Mouse (Mus musculus): ENCODE data around the gene Pdhb. TPM values are rescaled to one million over a fixed set of nuclear protein-coding genes. Genes with fewer than 3 reads are reported as not detected.
"Not testable (repeated sequence)": the region's sequence is repeated elsewhere in the genome, so short reads cannot be mapped to it uniquely, and the experiment has no call there.

The Pdhb gene
- polyA plus RNA-seq, 1 experiment from 2014 or later = 229 TPM

DNA sequence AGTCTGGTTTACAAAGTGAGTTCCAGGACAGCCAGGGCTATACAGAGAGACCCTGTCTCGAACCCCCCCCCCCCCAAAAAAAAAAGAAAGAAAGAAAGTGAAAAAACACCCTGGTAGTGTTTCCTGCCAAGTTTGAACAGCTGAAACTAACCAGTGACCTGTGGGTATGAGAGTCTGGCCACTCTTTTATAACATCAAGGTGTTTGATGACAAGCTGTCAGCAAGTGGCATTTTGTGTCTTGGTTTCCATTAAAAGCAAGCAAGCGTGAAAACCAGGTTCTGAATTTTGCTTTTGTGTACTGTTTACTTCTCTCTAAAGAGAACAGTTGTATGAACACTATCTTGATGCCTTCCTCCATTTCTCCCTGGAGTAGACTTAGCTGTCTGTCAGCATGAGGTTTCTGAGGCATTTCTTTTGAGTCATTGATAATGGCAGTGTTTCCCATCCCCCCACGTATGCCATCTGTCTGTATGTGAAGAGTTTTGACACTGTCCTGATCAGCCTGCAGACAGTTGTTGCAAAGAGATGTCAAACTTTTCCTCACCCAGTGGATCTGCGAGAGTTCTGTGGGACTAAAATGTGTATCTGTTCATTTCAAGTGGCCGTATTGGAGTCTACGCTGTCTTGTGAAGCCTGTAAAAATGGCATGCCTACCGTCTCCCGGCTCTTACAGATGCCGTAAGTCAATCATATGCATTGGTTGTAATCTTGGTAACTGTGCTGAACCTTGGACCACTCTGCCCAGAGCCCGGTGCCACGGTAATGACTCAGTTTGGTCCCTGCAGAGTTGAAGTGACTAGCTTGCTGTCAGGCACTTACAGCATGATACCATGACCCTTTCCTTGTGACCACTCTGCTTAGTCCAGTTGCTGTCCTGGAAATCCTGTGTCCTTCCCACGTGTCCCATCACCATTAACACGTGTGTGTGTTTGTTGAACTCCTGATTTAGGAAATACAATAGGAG, 26.9 kb downstream of the Pdhb start:
- WGBS = 82% methylated on average over 13 of the region's 13 CpGs
- peaks cover 41% of the 10 kb centered on the region for H3K36me3 ChIP-seq

DNA sequence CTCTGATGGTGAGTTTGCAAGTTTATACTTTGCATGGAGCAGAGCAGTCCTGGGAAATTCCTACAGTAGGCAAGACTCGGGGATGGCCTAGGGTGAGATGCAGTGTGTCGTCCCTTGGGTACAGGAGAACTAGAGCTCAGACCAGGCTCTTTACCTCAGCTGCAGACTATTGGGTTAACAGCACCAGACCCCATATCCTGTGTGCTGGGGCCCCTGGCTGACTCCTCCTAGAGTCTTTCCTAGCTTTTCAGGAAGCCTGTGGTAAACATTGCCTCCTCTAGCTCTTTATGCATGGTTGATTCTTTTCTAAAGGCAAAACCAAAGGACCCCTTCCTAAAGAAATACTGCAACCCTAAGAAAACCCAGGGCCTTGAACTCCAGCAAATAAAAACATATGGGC, 31.7 kb downstream of the Pdhb start:
- H3K27me3 ChIP-seq (ENCODE audit: low read depth, poor library complexity, severe bottlenecking) = no peaks in the 10 kb centered on the region
- peaks cover 36% of the 10 kb centered on the region for H3K36me3 ChIP-seq
- DNase-seq (ENCODE audit: low spot score) = no peak
- peaks cover 16% of the 10 kb centered on the region for H3K4me1 ChIP-seq
- H3K27ac ChIP-seq = no peak overlapping the region
- H3K4me3 ChIP-seq = no peak overlapping the region
- WGBS = 87% methylated on average over 2 of the region's 2 CpGs
- no peaks in the 10 kb centered on the region for H3K9me3 ChIP-seq (replicated peaks)

More for the DNA sequence above, 26.9 kb downstream of the Pdhb start:
- DNase-seq (ENCODE audit: low spot score) = no peak
- no peak overlapping the region for H3K4me3 ChIP-seq
- no peaks in the 10 kb centered on the region for H3K9me3 ChIP-seq (replicated peaks)
- H3K27me3 ChIP-seq (ENCODE audit: low read depth, poor library complexity, severe bottlenecking) = no peaks in the 10 kb centered on the region
- peaks cover 11% of the 10 kb centered on the region; the same call in 1 of the 2 replicates for H3K4me1 ChIP-seq
- H3K27ac ChIP-seq = no peak overlapping the region

DNA sequence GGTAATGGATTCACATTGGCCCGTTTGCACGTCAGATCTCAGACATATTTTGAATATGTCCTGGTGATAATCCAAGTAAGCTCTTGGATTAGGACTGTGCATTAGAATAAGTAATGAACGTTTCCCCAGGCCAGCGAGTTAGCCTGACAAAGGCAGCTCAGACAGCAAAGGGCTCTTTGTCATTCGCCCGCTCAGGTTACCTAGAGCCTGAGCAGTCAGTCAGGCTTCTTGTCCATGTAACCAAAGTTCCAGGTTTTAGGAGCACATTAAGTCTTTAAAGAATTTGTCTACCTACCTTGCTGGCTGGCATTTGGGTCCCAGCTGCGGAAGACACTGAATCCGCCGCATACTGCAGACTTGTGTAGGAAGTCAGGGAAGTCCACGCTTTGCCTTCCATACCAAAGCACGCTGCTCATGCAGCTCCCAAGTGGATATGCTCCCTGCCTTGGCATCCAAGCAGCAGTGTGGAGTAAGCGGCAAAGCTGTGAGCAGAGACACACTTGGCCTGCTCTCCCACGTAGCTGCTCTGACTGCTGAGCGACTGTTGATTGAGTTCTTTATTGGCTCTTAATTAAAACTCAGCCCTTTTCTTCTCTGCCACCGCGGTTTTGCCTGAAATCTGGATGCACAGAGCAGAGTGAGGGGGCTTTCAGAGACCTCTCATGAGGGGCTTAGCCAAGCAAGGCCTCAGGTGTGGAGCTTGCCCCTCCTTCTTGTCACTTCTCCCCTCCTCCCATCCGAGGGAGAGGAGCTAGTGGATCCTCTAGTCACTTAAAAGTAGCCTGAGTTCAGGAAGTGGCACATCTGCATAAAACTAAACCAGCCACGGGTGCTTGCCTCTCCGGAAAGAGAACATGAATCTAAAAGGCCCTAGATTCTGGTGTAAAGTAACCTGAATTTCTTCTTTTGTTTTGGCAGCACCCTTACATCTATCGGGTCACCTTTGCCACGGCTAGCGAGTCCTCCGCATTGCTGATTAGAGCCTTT, 32.8 kb downstream of the Pdhb start:
- 63% methylated on average over 23 of the region's 23 CpGs for WGBS
- Histone ChIP-seq H3K9me3 (replicated peaks) (no peaks in the 10 kb centered on the region), H3K4me1 (peaks cover 11% of the 10 kb centered on the region), H3K4me3 (no peak overlapping the region), H3K27me3 (ENCODE audit: low read depth, poor library complexity, severe bottlenecking) (no peaks in the 10 kb centered on the region), H3K36me3 (peaks cover 33% of the 10 kb centered on the region), H3K27ac (no peak overlapping the region; the same call in 1 of the 2 replicates)
- no peak for DNase-seq (ENCODE audit: low spot score)

DNA sequence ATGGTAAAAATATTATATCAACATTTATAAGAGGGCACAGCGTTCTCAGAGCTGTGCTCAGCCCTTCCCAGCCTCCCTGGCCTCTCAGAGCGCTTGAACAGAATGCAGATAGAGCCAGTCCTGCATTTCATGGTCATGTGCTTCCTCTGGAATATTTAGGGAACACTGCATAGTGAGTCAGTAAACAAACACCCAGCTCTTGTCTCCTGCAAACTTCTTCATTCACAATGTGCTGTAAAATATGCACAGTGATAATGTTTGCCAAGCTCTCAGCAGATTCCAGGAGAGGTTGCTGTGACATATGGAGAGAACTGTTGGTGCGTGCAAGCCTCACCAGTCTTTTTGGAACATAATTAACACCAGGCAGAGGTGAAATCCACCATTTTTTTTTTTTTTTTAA, 37.7 kb downstream of the Pdhb start:
- 76% methylated on average over 3 of the region's 3 CpGs for WGBS
- Histone ChIP-seq H3K27me3 (ENCODE audit: low read depth, poor library complexity, severe bottlenecking) (no peaks in the 10 kb centered on the region), H3K9me3 (replicated peaks) (no peaks in the 10 kb centered on the region), H3K4me3 (no peak overlapping the region), H3K36me3 (peaks cover 8% of the 10 kb centered on the region; the same call in 1 of the 2 replicates), H3K27ac (no peak overlapping the region), H3K4me1 (peaks cover 7% of the 10 kb centered on the region)
- no peak for DNase-seq (ENCODE audit: low spot score)

DNA sequence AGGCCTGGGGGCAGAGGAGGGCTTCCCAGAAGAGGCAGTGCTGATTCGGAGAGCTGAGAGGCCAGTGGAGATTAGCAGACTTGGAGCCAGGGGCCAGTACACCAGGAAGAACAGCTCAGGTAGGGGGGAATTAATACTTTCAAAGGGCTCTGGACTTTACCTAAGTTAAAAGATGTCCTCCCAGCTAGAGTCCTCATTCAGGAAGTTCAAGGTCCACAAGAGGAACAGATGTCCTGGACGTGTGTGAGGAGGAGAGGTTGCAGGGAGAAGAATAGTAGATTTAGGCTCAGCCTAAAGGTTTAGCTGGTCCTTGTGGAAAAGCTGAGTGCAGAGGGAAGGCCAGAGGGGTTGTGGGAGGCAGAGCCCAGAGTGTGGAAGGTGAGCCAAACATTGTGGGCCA, 38.6 kb downstream of the Pdhb start:
- Histone ChIP-seq H3K9me3 (replicated peaks) (no peaks in the 10 kb centered on the region), H3K27me3 (ENCODE audit: low read depth, poor library complexity, severe bottlenecking) (no peaks in the 10 kb centered on the region), H3K27ac (no peak overlapping the region), H3K36me3 (peaks cover 8% of the 10 kb centered on the region; the same call in 1 of the 2 replicates), H3K4me3 (no peak overlapping the region), H3K4me1 (no peaks in the 10 kb centered on the region; the same call in 1 of the 2 replicates)
- WGBS = 80% methylated on average over 2 of the region's 2 CpGs
- DNase-seq (ENCODE audit: low spot score) = no peak

DNA sequence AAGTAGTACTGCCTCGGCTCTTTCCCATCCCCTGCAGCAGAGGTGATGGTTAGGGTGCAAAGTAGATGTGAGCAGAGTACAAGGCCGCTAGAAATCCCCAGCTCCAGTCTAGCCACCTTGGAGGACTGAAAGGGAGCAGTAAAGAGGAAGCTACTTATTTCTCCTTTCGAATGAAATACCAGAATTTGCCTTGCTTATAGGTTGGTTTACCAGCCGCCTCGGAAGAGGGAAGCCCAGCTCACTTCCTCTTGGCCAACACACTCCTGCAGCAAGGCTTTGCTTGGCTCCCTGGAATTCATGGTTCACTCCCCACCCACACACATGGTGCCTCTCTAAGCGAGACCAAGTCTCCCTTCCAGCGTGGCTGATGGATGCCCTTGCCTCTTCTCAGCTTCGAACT, 40.0 kb downstream of the Pdhb start:
- DNase-seq (ENCODE audit: low spot score) = no peak
- WGBS = 85% methylated on average over 8 of the region's 8 CpGs

DNA sequence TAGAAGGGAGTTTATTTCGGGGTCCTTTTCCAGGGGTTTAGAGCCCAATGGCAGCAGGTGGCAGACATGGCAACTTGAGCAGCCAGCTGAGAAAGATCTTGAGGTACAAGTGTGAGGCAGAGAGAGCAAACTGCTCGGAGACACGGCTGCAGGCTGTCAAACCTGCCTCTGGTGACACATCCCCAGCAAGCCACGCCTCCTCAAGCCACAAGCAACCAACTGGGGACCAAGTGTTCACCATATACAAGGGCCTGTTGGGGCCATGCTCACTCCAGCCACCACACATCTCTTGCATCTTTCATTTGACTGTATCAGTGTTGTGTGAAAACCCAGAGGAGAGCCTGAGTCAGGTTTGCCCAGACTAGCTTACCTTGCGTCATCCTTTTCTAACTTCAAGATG, 44.9 kb downstream of the Pdhb start:
- Histone ChIP-seq H3K27me3 (ENCODE audit: low read depth, poor library complexity, severe bottlenecking) (no peaks in the 10 kb centered on the region), H3K4me1 (no peaks in the 10 kb centered on the region; the same call in 1 of the 2 replicates), H3K4me3 (no peak overlapping the region), H3K9me3 (replicated peaks) (no peaks in the 10 kb centered on the region), H3K36me3 (peaks cover 17% of the 10 kb centered on the region), H3K27ac (no peak overlapping the region)
- WGBS = 66% methylated on average over 5 of the region's 5 CpGs
- no peak for DNase-seq (ENCODE audit: low spot score)

More for the DNA sequence above, 40.0 kb downstream of the Pdhb start:
- Histone ChIP-seq H3K27me3 (ENCODE audit: low read depth, poor library complexity, severe bottlenecking) (no peaks in the 10 kb centered on the region), H3K9me3 (replicated peaks) (no peaks in the 10 kb centered on the region), H3K4me3 (no peak overlapping the region), H3K36me3 (peaks cover 6% of the 10 kb centered on the region; the same call in 1 of the 2 replicates), H3K27ac (no peak overlapping the region), H3K4me1 (no peaks in the 10 kb centered on the region; the same call in 1 of the 2 replicates)

DNA sequence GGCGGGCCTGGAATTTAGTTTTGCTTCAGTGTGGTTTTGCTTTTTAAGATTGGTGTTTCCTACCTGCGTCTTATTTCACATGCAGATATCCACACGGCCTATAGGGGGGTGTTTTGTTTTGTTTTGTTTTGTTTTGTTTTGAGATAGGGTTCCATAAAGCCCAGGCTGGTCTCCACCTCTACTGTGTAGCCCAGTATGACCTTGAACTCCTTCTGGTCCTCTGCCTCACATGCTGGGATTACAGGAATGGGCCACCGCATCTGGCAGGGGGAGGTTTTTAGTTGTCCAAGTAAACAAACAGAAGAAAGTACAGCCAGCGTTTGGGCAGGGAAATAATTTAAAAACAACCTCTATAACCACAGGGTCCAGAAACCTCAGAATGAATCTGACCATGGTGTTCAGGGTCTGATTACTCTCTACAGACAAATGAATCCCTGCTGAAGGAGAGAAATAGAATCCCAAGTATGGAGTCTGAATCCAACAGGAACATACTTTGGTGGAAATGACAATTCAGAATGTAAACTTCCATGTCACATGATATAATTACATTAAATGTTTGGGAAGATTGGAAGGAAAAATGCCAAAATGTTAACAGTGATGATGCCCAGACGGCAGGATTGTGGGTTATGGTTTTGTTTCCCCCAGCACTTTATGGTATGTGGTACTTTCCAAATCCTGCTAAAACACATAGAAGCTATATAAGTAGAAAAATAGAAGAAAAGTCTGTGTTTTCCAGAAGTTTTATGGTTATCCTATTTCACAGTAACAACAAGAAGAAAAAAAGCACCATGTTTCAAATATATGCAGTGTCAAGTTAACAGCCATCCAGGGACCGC, 48.6 kb downstream of the Pdhb start:
- H3K27ac ChIP-seq = no peak overlapping the region
- H3K27me3 ChIP-seq (ENCODE audit: low read depth, poor library complexity, severe bottlenecking) = no peaks in the 10 kb centered on the region
- H3K4me1 ChIP-seq = no peaks in the 10 kb centered on the region
- no peak overlapping the region for H3K4me3 ChIP-seq
- H3K36me3 ChIP-seq = peaks cover 20% of the 10 kb centered on the region
- no peak for DNase-seq (ENCODE audit: low spot score)
- WGBS = 90% methylated on average over 7 of the region's 7 CpGs
- no peaks in the 10 kb centered on the region for H3K9me3 ChIP-seq (replicated peaks)

DNA sequence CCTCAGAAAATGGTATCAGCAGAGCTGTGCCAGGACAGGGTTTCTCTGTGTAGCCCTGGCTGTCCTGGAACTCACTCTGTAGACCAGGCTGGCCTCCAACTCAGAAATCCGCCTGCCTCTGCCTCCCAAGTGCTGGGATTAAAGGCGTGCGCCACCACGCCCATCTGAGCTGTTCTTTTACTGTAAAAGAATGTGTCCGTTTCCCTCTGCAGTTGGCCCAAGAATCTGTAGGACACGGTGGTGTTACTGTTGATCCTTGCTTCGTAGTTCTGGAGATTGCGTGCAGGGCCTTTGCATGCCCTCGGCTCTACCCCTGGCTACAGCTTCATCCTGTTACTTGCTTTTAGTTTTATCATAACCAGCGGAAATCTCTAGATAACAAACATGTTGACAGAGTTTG, 49.2 kb downstream of the Pdhb start:
- not testable (repeated sequence) for DNase-seq (ENCODE audit: low spot score); H3K27me3 ChIP-seq (ENCODE audit: low read depth, poor library complexity, severe bottlenecking); H3K4me3 ChIP-seq; H3K9me3 ChIP-seq (replicated peaks); H3K27ac ChIP-seq; H3K4me1 ChIP-seq
- 91% methylated on average over 10 of the region's 10 CpGs for WGBS
- H3K36me3 ChIP-seq = peaks cover 20% of the 10 kb centered on the region

DNA sequence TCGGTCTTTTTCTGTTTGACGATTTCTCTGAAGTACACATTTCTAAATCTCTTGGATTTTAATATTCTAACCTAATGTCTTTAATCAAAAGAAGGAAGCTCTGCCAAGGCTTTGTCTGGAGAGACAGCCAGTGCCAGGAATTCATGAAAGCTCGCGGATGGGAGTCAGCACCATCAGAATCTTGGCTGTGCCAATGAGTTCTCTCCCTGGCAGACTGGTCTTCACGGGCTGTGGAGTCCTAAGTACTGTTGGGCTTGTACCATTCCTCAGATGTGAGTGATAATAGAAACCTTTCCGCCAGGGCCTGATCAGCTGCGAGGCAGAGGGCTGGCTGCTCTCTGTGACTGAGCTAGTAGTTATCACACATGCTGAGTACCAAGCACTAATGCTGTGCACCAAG, 49.7 kb downstream of the Pdhb start:
- H3K4me1 ChIP-seq = no peaks in the 10 kb centered on the region
- H3K27me3 ChIP-seq (ENCODE audit: low read depth, poor library complexity, severe bottlenecking) = no peaks in the 10 kb centered on the region
- H3K27ac ChIP-seq = no peak overlapping the region
- WGBS = 96% methylated on average over 7 of the region's 7 CpGs
- peaks cover 20% of the 10 kb centered on the region for H3K36me3 ChIP-seq
- H3K4me3 ChIP-seq = no peak overlapping the region
- H3K9me3 ChIP-seq (replicated peaks) = no peaks in the 10 kb centered on the region
- DNase-seq (ENCODE audit: low spot score) = no peak

DNA sequence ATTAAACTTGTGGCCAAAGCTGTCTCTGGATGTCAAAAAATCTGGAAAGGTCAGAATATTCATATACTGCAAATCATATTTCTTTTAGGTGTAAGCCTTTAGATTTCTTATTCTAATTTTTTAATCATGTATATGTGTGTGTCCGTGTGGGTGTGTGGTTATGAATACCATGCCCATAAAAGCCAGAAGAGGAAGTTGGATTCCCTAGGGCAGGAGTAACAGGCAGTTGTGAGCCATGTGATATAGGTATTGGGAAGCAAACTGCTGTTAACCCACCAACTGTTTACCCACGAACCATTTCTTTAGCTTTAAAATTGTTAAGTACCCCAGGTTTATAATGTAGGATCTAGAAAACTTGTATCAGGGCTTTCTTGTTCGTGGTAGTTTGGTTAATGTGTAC, 52.9 kb downstream of the Pdhb start:
- Histone ChIP-seq H3K9me3 (replicated peaks) (no peaks in the 10 kb centered on the region), H3K27ac (no peak overlapping the region), H3K4me1 (no peaks in the 10 kb centered on the region), H3K27me3 (ENCODE audit: low read depth, poor library complexity, severe bottlenecking) (no peaks in the 10 kb centered on the region), H3K36me3 (peaks cover 12% of the 10 kb centered on the region; the same call in 1 of the 2 replicates), H3K4me3 (no peak overlapping the region)
- DNase-seq (ENCODE audit: low spot score) = no peak
- 85% methylated on average over 3 of the region's 3 CpGs for WGBS

DNA sequence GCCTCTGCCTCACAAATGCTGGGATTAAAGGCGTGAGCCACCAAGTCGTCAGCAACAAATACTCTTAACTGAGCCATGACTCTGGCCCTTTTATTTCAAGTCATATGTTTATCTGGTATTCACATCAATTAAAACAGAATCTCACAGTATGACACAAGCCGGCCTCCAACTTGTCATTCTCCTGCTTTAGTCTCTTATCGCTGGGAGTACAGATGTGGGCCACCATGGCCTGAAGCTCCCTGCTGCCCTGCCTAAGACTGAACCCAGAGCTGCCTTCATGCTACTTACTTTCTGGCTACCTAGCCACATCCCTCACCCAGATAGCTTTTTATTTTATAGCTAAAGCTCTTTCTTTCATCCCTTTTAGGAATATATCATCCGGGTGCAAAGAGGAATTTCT, 53.4 kb downstream of the Pdhb start:
- Histone ChIP-seq H3K9me3 (replicated peaks) (no peaks in the 10 kb centered on the region), H3K4me1 (no peaks in the 10 kb centered on the region), H3K27ac (no peak overlapping the region), H3K27me3 (ENCODE audit: low read depth, poor library complexity, severe bottlenecking) (no peaks in the 10 kb centered on the region), H3K4me3 (no peak overlapping the region), H3K36me3 (peaks cover 12% of the 10 kb centered on the region; the same call in 1 of the 2 replicates)
- no peak for DNase-seq (ENCODE audit: low spot score)
- WGBS = 93% methylated on average over 5 of the region's 5 CpGs
